Mouse (Mus musculus): Measurements from ENCODE around the gene Olfm2.

- TF ChIP-seq CTCF (IDR thresholded peaks at IDR 0.05; ENCODE audit: extremely low read depth, insufficient read depth, low read length) (no peak), POLR2A (IDR thresholded peaks at IDR 0.05; ENCODE audit: extremely low read depth, insufficient read depth, low read length) (no peak)
These were observed 102.4 kb downstream of the Olfm2 start for GRCm38 (mm10) chr9:20643781-20644180.

Measured in cortical plate, adult 2 months (tissue).